Mouse (Mus musculus) limb, embryonic 14.5 days (tissue): Measurements from ENCODE around the gene Ccdc148. TPM values are rescaled to one million over a fixed set of nuclear protein-coding genes. Genes with fewer than 3 reads are reported as not detected.

Experiments
- ATAC-seq: fragments of 200-750 bp; cut with Nextera tagmentation; 2 replicates; pipeline ENCODE4 v1.8.0; 2017; ENCODE audit warnings: low read depth, moderate number of reproducible peaks, moderate TSS enrichment; ENCODE audit not compliant: low FRiP score
- DNase-seq: peaks from one replicate; pipeline ENCODE4 v3.0.0-alpha.2; 2015; ENCODE audit warnings: low spot score
- H3K27ac ChIP-seq: fragments of 300-500 bp; sonication (generic); replicated peaks from 2 replicates; pipeline ENCODE4 v1.5.1; 2014; ENCODE audit warnings: low read depth, mild to moderate bottlenecking, low read length, moderate library complexity, mixed read lengths
- H3K27me3 ChIP-seq: fragments of 300-500 bp; sonication (generic); 2 replicates; pipeline ENCODE4 v1.6.1; 2014; ENCODE audit warnings: low read length, mixed read lengths; ENCODE audit not compliant: control insufficient read depth, insufficient read depth
- H3K36me3 ChIP-seq: fragments of 300-500 bp; sonication (generic); 2 replicates; pipeline ENCODE4 v1.6.1; 2014; ENCODE audit warnings: mild to moderate bottlenecking, low read length, moderate library complexity, mixed read lengths; ENCODE audit not compliant: control insufficient read depth, insufficient read depth
- H3K4me1 ChIP-seq: fragments of 300-500 bp; sonication (generic); 2 replicates; pipeline ENCODE4 v1.6.1; 2014; ENCODE audit warnings: antibody characterized with exemption, low read length, mixed read lengths; ENCODE audit not compliant: control insufficient read depth, insufficient read depth
- H3K4me2 ChIP-seq: fragments of 300-500 bp; sonication (generic); replicated peaks from 2 replicates; pipeline ENCODE4 v1.6.1; 2014; ENCODE audit warnings: low read depth, mild to moderate bottlenecking, low read length, moderate library complexity; ENCODE audit not compliant: severe bottlenecking
- H3K4me3 ChIP-seq: fragments of 300-500 bp; sonication (generic); replicated peaks from 2 replicates; pipeline ENCODE4 v1.5.1; 2014; ENCODE audit warnings: low read length
- H3K9ac ChIP-seq: fragments of 300-500 bp; sonication (generic); 2 replicates; pipeline ENCODE4 v1.6.1; 2014; ENCODE audit warnings: mild to moderate bottlenecking, low read depth, low read length, moderate library complexity; ENCODE audit not compliant: severe bottlenecking
- H3K9me3 ChIP-seq: fragments of 300-500 bp; sonication (generic); 2 replicates; pipeline ENCODE4 v1.6.1; 2016; ENCODE audit warnings: low read length; ENCODE audit not compliant: control insufficient read depth
- POLR2A ChIP-seq: fragments of 200-500 bp; IDR thresholded peaks from 2 replicates; pipeline ENCODE4 v1.8.0; 2012; ENCODE audit warnings: inconsistent platforms, mild to moderate bottlenecking, moderate library complexity, borderline replicate concordance; ENCODE audit not compliant: insufficient read depth, insufficient read length; ENCODE audit errors: extremely low read depth
- WGBS: fragments of 180-500 bp; shearing (Covaris S2); extraction: QIAGEN DNeasy Blood & Tissue Kit; methylation state at CpG from one replicate; pipeline ENCODE4 v1.1.7; 2014; 5-methylcytosine and 5-hydroxymethylcytosine counted together
- polyA plus RNA-seq, 2 experiments: library from polyadenylated mRNA; depleted of rRNA in 1 of 2; stranded (reverse) in 1 of 2; unstranded in 1 of 2; fragments of >200 nt; fragmentation: Nextera tagmentation in 1 of 2; extraction: Ambion mirVana in 1 of 2; gene quantifications; 2 replicates each; pipeline versions ENCODE4 v1.2.1 to v1.2.3; 2012 to 2014

Ccdc148 gene
- polyA plus RNA-seq, 2 experiments, result 0.48 to 0.49 TPM

DNA sequence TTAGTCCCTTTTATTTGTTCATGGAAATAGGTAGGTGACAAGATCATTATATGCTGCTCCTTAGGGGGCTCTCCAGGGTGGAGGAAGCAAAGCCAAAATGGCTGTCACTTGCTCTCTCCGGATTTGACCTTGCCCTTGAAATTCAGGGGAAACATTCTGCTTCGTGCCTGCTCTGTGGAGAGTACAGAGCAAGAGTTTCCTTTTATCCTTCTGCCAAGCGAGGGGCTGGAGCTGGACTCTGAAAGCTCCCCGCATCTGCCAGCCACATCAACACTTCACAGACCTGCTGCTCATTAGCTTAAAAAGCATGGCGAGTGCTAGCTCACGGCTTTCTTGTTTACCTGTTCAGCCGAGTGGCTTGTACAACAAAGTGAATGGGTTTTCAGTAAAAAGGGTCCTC is 373.1 kb downstream of the Ccdc148 start:
- Histone ChIP-seq H3K9me3 (no peaks in the 10 kb centered on the region), H3K27ac (no peak overlapping the region), H3K4me2 (no peak overlapping the region), H3K36me3 (no peaks in the 10 kb centered on the region), H3K4me1 (peaks cover 5% of the 10 kb centered on the region; the same call in 1 of the 2 replicates), H3K27me3 (no peaks in the 10 kb centered on the region), H3K4me3 (no peak overlapping the region), H3K9ac (no peak overlapping the region)
- no peak for TF ChIP-seq POLR2A
- no peak for ATAC-seq
- WGBS, result 35% methylated on average over 7 of the region's 7 CpGs
- DNase-seq, result no peak

DNA sequence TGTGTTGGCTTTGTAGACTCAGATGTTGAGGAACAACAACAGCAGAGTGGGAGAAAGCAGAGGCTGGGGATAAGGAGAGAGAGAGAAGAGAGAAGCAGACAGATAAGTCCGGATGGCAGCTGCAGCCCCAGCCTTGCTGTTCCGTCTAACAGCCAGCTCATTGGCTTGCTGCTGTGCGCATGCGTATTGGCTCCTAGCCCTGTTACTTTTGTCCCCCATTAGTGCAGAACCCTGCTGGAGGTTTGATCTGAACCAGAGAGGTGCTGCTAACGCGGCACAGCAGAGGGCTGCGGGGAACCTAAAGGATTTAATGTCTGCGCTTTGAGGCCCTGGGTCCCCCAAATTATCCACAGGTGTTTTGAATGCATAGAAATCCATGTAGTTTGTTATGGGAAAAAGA is 373.8 kb downstream of the Ccdc148 start:
- 0 out of 2 replicates have a peak overlapping the region, but pooled peaks have one; percentile 18 for H3K4me2 ChIP-seq
- H3K27ac ChIP-seq, result no peak overlapping the region
- TF ChIP-seq POLR2A, result no peak
- H3K4me1 ChIP-seq, result peaks cover 5% of the 10 kb centered on the region; the same call in 1 of the 2 replicates
- DNase-seq (no peak), ATAC-seq (no peak)
- no peak overlapping the region for H3K4me3 ChIP-seq
- WGBS, result 43% methylated on average over 8 of the region's 8 CpGs
- H3K9ac ChIP-seq, result no peak overlapping the region
- H3K9me3 ChIP-seq, result no peaks in the 10 kb centered on the region
- no peaks in the 10 kb centered on the region for H3K36me3 ChIP-seq
- H3K27me3 ChIP-seq, result no peaks in the 10 kb centered on the region

DNA sequence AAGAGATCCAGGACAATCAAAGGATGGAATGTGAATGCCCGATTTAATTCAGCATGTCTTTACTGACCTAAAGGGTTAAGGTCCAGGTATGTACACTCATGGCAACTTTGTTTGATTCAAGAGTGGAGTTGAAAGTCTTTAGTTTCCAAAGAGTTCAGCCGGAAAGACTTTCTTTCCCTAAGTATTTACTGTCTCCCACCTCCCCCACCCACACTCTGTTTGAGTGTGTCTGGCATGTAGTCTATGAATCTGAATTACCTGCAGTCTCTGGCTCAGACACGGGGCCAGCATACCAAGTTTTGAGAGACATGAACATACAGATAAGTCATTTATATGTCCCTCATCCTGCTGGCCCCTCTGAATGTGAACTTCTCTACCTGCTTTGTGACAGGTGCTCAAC is 374.3 kb downstream of the Ccdc148 start:
- H3K36me3 ChIP-seq, result no peaks in the 10 kb centered on the region
- 0 out of 2 replicates have a peak overlapping the region, but pooled peaks have one; percentile 18 for H3K4me2 ChIP-seq
- no peak for ATAC-seq
- H3K4me3 ChIP-seq, result no peak overlapping the region
- peaks cover 5% of the 10 kb centered on the region; the same call in 1 of the 2 replicates for H3K4me1 ChIP-seq
- no peaks in the 10 kb centered on the region for H3K9me3 ChIP-seq
- H3K27ac ChIP-seq, result no peak overlapping the region
- H3K9ac ChIP-seq, result no peak overlapping the region
- WGBS, result 72% methylated on average over 3 of the region's 3 CpGs
- no peak for DNase-seq
- H3K27me3 ChIP-seq, result no peaks in the 10 kb centered on the region
- TF ChIP-seq POLR2A, result no peak

DNA sequence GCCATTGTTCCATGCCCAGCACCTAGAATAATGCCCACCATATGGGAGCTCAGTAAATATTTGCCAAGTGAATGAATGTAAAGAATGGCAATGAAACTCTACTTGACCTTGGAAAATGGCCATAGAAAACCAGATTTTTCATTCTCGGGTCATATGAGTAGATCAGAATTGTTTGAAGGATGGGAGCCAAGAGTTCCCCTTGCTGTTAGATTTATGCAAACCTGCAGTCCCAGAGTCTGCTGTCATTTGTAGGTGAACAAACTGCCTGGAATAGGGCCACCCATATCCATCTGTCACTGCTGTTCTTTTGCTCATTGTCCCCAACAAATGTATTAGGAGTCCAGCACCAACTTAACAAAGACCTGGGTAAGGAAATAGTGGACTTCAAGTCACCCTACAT is 377.0 kb downstream of the Ccdc148 start:
- H3K4me3 ChIP-seq, result no peak overlapping the region
- 61% methylated on average over 1 of the region's 1 CpGs for WGBS
- no peak overlapping the region for H3K4me2 ChIP-seq

DNA sequence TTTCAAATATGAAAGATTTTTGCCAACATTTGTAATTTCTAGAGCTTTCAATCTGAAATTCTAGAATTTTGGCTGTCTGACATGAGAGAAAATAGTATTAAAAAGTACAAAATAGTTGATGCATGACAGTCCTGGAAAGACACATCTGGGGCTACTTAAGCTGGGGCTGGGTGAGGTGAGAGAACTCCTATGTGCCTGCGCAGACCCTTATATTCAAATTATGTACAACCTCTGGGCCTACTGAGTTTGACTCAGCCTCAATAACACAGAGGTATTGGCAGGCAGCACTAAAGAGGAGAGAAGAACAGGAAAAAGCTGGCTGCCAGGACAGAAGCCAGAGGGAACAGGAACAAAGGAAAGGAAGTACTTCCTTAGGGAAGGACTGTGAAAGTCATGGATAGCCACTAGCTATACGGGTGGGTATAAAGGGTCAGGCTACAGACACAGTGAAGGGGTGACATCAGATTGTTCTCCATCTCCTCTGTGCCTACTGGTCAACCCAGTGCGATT is 381.4 kb downstream of the Ccdc148 start:
- no peak for ATAC-seq

More for the DNA sequence above, 377.0 kb downstream of the Ccdc148 start:
- peaks cover 5% of the 10 kb centered on the region; the same call in 1 of the 2 replicates for H3K4me1 ChIP-seq
- DNase-seq (no peak), ATAC-seq (no peak)
- H3K9me3 ChIP-seq, result no peaks in the 10 kb centered on the region
- no peak overlapping the region for H3K27ac ChIP-seq
- no peaks in the 10 kb centered on the region for H3K27me3 ChIP-seq
- no peak for TF ChIP-seq POLR2A
- no peak overlapping the region for H3K9ac ChIP-seq
- no peaks in the 10 kb centered on the region for H3K36me3 ChIP-seq

DNA sequence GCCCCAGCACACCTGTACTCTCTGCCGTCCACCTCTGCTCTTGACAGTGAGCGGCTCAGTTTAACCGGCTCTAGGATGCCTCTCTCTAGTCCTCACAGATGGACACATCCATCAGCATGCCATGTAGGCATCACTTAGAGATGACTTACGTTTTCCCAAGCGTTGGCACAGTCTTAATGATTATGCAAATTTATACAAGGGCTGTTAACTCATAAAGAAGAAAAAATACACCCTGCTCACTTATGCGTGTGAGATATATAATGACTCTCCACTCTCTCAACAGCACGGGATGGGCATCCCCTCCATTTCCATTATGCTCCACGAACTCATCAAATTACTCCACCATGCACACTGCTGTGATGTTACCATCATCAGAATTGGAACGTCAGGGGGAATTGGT is 386.6 kb downstream of the Ccdc148 start:
- WGBS, result 88% methylated on average over 9 of the region's 9 CpGs
- TF ChIP-seq POLR2A, result no peak
- DNase-seq (no peak), ATAC-seq (no peak)
- no peaks in the 10 kb centered on the region for H3K36me3 ChIP-seq
- H3K27me3 ChIP-seq, result no peaks in the 10 kb centered on the region
- H3K4me3 ChIP-seq, result no peak overlapping the region
- no peaks in the 10 kb centered on the region for H3K9me3 ChIP-seq
- no peak overlapping the region for H3K27ac ChIP-seq
- no peaks in the 10 kb centered on the region for H3K4me1 ChIP-seq
- H3K9ac ChIP-seq, result no peak overlapping the region
- H3K4me2 ChIP-seq, result no peak overlapping the region

More for the DNA sequence above, 381.4 kb downstream of the Ccdc148 start:
- Histone ChIP-seq H3K4me3 (no peak overlapping the region), H3K9ac (no peak overlapping the region), H3K9me3 (no peaks in the 10 kb centered on the region), H3K4me1 (no peaks in the 10 kb centered on the region), H3K36me3 (no peaks in the 10 kb centered on the region), H3K4me2 (no peak overlapping the region), H3K27ac (no peak overlapping the region), H3K27me3 (no peaks in the 10 kb centered on the region)
- no peak for TF ChIP-seq POLR2A
- no peak for DNase-seq
- WGBS, result 70% methylated on average over 3 of the region's 3 CpGs

Other genes with a start within 250 kb of the Ccdc148 start
- 48.7 and 57.1 TPM in 2 replicates for gene Pkp4, start 167 bp upstream of the Ccdc148 start, polyA plus RNA-seq (2012; rRNA removed)
- gene Pkp4, start 167 bp upstream of the Ccdc148 start, polyA plus RNA-seq (2014; fragmentation: Nextera tagmentation; extraction: Ambion mirVana), result 28.9 and 31.3 TPM in 2 replicates